Mouse (Mus musculus): Measurements from ENCODE around the gene Glo1.
A peak's percentile ranks its signal among the peaks of the same experiment; 100 is the strongest.
"Not testable (repeated sequence)": the region's sequence is repeated elsewhere in the genome, so short reads cannot be mapped to it uniquely, and the experiment has no call there.

The Glo1 gene

DNA sequence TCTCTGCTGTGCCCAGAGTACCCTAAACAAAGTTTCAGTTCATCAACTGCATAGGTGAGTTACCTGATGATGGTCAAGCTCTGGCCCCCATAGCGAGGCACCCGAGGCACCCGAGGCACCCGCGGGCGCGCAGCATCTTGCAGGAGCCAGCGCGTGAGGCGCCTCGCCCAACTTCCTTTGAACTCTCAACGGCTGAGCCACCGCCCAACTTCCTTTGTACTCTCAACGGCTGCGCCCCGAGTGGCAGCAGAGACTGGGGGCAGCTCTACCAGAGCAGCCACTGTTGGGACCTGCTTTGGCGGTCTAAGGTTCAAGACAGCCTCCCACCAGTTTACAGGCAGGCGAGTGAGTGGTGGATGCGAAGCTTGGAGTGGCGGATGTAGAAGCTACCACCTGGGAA, at the start of gene Glo1:
Gene Glo1, minus strand, starts transcription at position 153 of the 400 bp plus-strand sequence.
- DNase-seq (ENCODE audit: low spot score), result not testable (repeated sequence)

DNA sequence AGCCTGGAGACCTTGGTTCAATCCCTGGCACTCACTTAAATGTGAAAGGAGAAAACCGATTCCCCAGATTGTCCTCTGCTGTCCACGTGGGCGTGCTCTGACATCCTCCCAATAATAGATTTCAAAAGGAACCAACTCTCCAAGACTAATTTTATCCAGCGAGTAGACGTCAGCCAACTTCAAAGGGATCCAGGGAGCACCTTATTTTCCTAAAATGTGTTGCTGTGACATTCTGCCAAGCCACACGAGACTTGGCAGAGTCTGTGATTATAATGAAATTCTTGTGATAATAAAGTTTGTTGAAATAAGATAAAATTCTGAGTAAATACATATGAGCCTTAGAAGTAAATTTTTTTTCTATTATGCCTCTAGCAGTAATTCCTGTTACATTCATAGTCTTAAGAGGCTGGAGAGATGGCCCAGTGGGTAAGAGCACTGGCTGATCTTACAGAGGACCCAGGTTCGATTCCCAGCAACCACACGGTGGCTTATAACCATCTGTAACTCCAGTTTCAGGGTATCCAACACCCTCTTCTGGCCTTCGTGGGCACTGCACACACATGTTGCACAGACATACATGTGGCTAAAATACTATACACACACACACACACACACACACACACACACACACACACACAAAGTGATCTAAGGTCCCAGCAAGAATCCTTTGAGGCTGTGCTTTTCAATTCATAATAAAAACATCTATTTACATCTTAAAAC, 48.5 kb upstream of the Glo1 start:
- no peak for DNase-seq (ENCODE audit: low spot score)

DNA sequence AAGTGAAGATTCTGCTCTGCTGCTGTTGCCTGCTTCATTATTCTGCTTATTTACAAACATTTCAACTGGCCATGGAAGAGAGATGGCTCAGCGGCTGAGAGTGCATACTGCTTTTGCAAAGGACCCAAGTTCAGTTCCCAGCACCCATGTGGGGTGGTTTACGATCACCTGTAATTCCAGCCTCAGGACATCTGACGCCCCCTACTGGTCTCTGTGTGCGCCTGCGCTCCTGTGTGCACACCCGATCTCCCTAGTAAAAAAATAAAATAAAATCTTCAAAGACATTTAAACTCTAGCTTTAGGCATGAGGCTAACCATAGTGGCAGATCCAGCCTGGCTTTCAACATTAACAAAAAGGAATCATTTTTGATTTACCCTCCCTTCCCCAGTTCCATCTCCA, 46.4 kb upstream of the Glo1 start:
- no peak for DNase-seq (ENCODE audit: low spot score)

DNA sequence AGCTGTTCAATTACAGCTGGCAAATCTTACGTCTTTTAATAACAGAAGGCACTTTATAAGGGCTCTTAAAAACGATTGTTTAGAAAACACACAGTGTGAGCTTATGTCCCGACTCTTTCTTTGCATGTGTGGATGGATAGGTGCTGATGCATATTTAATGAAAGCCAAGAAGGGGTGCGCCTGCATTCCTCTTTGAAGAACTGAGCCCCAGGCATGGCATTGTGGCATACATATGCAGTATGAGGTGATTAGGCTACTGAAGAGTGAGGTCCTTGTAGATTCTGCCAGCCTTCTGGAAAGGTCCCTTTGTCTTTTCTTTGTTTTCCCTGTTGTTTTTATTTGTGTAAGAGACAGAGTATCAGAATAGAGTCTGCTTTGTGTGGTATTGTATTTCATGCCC, 45.9 kb upstream of the Glo1 start:
- DNase-seq (ENCODE audit: low spot score), result no peak

DNA sequence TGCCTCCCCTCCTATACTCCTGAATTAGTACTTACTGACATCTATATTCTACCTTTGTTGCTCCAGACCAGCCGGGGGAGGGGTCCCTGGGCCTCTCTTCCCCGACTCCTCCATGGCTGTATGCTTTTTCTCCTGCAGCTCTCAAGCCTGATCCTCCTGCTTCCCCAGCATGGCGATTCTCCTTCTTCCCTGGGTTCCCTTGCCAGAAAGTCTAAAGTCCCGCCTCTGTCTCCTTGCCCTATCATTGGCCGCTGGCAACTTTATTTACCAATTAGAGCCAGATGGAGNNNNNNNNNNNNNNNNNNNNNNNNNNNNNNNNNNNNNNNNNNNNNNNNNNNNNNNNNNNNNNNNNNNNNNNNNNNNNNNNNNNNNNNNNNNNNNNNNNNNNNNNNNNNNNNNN, 38.2 kb upstream of the Glo1 start:
- no peak for DNase-seq (ENCODE audit: low spot score)

DNA sequence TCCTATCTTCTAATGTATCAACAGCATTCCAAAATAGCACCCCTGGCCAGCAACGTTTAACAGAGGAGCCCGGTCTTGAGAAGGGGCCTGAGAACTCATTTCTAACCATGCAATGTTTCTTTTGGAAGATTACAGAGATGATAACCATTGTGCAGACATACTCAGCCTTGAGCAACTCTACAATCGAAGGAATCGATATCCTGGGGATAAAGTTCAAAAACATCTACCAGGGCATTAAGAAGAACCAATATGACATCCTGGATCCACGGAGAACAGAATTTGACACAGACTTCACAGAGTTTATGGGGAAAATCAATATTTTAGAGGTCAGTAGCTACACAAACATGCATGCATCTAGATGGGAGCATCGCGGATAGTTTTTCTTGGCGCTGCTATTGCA, 36.5 kb upstream of the Glo1 start:
- DNase-seq (ENCODE audit: low spot score), result no peak

DNA sequence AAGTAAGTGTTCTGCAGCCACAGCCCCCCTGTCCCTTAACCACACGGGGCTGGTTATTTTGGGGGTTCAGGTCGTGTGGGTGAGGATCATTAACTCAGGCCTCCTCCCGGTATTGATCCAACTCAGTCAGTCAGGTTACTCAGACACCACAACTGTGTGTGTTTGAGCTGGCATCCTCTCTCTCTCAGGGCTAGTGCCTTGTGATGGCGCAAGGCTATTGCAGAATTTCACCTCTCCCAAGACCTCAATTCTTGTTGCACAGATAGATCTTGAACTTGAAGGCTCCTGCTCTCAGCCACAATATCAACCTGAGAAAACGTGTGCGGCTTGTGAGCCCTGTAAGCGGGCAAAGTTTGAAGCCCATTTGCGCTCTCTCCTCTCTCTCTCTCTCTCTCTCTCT, 35.5 kb upstream of the Glo1 start:
- no peak for DNase-seq (ENCODE audit: low spot score)

DNA sequence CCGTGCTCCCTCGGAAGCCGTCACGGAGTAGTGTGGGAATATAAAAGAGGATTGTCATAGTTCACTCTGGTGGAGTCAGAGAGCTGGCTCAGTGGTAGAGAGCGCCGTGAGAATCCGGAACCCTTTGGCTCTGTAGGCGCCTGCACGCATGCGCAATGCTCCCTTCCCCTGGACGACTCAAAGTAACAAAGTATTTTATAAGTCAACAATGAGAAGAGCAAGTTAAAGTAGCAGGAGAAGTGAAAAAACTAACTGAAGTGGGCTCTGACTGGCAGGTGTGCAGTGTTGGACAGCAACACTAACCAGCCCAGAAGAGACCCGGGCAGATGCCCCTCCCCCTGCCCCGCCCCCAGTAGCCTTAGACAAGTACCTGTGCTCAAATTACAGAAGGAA, 31.5 kb upstream of the Glo1 start:
- peak; percentile 92 for DNase-seq (ENCODE audit: low spot score)

DNA sequence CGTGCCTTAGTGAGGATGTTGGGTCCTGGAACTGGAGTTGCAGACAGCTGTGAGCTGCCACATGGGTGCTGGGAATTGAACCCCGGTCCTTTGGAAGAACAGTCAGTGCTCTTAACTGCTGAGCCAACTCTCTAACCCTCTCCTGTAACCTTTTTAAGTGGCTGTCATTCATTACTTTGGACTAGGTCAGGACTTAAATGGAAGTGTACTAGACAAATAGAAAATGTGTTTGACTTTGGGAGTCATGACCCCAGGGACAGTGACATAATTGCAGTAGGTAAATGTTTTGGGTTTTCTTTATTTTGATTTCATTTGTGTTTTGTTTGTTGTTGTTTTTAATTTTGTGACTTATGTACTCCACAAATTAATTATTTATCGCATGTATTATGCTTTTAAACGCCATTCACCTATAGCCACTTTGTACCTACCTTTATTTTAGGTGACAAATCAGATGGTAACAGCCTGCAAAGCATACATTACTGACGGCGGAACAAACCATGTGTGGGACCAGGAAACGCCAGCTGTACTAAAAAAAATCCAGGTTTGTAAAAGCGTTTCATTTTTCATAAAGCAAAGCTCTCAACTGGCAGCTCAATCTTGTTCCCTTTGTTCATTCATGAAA, 31.0 kb upstream of the Glo1 start:
- peak; percentile 5 for DNase-seq (ENCODE audit: low spot score)

DNA sequence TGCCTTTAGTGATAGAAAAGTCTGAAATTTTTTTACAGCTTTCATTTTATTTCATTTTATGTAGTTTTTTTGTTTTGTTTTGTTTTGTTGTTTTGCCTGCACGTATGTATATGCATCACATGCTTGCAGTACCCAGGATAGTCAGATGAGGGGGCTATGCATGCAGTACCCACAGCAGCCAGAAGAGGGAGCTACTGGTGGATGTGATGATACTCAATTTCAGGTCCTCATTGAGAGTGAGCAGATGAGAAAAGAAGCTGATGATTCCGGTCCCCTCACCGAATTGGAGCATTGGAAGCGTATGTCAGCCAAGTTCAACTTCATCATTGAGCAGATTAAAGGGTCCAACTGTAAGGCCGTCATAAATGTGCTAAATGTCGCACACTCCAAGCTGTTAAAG, 26.3 kb upstream of the Glo1 start:
- no peak for DNase-seq (ENCODE audit: low spot score)

DNA sequence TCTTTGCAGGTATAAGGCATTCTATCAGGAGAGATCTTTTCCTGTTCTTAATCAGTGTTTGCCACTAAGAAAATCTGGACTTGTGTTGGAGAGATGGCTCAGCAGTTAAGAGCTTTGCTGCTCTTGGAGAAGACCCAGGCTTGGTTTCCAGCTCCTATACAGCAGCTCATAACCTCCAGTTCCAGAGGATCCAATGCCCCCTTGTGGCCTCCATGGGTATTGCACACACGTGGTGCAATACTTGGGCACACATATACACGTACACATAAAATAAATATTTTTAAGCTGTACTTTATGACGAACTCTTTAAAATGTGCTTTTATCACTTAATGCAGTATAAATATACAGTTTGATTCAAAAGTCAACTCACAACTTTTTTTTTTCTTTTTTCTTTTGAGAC, 22.1 kb upstream of the Glo1 start:
- no peak for DNase-seq (ENCODE audit: low spot score)

DNA sequence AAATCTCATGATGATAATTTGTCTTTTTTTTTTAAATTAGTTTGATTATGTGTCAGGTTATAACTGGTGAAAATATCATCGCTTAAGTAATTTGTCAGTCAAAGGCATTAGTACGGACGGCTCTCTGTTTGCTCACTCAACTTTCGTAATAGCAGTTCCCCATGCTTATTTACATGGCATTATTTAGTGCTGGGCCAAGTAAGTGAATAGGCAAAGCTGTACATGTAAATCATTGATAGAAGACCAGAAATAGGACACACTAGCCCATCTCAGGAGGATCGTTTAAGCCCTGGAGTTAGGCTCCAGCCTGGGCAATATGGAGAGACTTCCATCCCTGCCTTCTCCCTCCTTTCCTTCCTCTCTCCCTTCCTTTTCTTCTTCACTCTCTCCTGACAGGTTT, 14.2 kb upstream of the Glo1 start:
- no peak for DNase-seq (ENCODE audit: low spot score)

DNA sequence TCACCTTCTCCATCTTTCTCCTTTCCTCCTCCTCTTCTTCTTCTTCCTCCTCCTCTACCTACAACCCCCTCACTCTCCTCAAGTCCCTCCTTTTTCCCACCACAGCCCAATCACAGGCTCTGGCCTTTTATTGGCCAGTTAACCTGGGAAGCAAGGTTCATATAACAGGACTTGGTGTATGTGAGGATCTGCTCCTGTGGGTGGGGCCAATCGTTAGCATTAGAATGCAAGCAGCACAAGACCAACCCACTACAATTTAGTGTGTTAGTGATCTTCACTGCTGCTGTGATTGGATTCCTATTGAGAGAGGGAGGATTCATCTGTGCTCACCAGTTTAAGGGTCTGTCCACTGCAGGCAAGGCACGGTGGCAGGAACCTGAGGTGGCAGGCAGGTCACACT, 12.3 kb upstream of the Glo1 start:
- no peak for DNase-seq (ENCODE audit: low spot score)

DNA sequence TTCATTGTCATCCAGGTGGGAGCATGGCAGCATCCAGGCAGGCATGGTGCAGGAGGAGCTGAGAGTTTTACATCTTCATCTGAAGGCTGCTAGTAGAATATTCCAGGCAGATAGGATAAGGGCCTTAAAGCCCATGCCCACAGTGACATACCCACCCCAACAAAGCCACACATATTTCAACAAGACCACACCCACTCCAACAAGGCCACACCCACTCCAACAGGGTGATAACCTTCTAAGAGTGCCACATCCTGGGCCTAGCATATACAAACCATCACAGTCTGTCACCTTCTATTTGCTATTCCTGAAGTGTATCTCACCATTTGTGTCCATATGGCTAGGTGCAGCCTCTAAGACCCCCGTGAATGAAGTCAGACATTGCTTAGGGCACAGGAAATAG, 11.0 kb upstream of the Glo1 start:
- no peak for DNase-seq (ENCODE audit: low spot score)

DNA sequence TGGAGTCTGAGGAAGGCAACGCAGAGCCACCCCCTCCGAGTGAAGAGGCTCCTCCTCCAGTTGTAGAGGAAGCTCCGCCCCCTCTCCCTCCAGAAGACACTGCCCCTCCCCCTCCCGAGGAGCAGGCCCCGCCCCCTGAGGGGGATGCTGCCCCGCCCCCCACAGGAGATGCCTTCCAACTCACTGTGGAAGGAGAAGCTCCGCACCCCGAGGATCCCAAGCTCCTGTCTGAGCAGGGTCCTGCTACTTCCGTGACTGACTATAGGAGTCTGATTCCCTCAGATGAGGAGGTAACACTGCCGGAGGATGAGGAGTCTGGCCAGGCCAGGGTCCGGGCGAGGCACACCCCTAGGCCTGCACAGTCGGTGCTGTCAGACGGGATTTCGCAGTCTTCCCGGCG, 8.7 kb upstream of the Glo1 start:
- DNase-seq (ENCODE audit: low spot score), result no peak

DNA sequence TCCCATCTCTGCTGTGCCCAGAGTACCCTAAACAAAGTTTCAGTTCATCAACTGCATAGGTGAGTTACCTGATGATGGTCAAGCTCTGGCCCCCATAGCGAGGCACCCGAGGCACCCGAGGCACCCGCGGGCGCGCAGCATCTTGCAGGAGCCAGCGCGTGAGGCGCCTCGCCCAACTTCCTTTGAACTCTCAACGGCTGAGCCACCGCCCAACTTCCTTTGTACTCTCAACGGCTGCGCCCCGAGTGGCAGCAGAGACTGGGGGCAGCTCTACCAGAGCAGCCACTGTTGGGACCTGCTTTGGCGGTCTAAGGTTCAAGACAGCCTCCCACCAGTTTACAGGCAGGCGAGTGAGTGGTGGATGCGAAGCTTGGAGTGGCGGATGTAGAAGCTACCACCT, 2.5 kb downstream of the Glo1 start, which contains the start of gene Dnah8:
Gene Dnah8, plus strand, starts transcription at position 223 of the 400 bp plus-strand sequence.
- DNase-seq (ENCODE audit: low spot score), result not testable (repeated sequence)

DNA sequence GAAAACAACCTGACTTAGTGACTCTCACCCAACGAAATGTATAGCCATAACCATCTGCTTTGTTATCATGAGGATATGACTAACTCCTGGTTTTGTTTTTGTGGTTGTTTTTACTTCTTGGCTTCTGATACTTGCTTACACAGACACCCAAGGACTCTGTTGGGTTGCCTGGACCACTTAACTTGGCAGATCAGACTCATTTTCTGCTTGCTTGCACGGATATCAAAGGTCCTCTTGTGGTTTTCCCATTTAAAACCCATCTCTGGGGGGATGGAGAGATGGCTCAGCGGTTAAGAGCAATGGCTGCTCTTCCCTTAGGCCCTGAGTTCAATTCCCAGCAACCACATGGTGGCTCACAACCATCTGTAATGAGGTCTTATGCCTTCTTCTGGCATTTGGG, 3.5 kb downstream of the Glo1 start:
- no peak for DNase-seq (ENCODE audit: low spot score)

DNA sequence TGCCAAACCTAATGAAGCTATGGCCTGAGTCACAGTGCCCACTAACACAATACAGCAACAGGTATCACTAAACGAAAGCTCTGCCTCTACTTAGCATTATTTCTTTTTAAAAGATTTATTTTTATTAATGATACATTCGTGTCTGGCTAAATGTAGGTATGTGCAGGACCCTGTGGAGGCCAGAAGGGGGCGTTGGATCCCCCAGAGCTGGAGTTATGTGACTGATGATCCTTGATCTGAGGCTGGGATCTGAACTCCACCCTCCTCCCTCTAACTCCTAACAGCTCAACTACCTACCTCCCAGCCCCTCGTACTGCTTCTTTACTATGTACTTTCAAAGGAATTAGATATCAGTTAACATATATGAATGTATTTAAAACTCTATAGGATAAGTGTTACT, 5.2 kb downstream of the Glo1 start:
- DNase-seq (ENCODE audit: low spot score), result no peak

DNA sequence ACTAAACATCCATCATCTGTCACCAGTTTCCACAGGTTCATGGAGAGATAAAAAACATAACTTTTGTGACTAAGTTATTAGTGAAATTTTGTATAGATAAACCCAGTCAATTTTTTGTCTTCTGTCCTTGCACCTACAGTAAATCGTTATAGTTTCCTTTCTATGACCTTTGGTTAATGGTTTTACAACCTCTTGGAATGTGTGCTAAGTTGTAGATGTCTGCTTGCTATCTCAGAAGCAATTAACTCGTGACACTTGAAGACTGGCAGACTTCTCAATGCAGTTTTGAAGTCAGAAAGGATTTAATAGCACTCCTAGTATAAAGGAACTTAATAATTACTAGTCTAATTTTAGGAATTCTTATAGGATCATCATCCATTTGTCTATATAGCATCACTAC, 6.1 kb downstream of the Glo1 start:
- DNase-seq (ENCODE audit: low spot score), result no peak

DNA sequence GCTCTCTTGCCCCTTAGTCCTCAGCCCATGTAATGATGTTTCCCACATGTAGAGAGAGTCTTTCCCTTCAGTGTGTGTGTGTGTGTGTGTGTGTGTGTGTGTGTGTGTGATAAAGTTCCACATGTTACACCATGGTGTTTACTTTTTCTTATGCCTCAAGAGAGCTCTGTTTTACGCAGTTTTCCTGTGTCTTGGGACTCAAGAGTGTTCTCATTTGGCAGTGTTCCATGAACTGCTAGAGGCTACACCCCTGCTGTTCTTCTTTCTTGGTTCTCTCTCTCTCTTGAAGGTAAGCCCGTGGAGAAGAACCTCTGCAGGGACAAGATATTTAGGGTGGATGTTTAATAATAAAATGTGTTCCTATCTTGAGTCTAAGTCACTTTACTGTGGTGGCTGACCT, 7.5 kb downstream of the Glo1 start:
- DNase-seq (ENCODE audit: low spot score), result no peak

DNA sequence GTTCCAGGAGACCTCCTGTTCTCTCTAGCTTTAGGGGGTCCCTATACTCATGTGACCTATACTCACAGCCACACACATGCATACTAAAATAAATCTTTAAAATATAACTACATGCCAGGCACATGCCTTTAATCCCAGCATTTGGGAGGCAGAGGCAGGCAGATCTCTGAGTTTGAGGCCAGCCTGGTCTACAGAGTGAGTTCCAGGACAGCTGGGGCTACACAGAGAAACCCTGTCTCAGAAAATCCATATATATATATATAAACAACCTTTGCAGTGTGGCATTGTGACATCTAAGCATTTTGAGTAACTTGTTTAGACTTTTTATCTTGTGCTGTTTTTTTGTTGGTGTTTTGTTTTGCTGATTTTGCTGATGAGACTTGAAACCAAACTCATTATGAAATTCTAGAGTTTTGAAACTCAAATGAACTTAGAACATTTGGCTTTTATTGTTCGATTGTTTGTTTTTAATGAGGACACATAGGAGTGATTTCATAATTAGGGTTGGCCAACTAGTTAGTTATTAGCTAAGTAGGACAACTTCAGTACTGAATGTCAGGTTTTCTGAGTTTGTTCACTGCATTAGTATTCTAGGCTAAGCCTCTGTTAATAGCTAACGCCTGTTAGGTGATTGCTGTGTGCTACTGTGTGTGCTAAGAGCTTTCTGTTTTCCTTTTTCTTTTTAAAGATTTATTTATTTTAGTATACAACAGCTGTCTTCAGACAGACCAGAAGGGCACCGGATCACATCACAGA, 8.4 kb downstream of the Glo1 start:
- no peak for DNase-seq (ENCODE audit: low spot score)

DNA sequence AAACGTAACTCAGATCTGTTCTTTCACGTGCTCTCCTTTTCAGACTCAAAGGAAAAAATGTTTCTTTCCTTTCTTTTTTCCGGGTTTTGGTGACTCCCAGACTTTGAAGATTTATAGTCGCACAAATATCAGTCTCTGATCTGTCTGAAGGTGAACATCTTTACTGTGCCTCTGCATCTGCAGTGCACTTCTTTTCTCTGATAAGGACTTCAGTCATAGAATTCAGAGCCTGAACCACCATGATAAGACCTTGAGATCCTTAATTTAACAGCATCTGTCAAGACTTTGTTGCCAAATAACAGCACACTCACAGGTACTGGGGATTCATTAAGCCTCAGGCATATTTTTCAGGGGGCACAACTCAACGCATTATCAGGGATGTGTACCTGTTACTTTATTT, 10.5 kb downstream of the Glo1 start:
- DNase-seq (ENCODE audit: low spot score), result no peak

DNA sequence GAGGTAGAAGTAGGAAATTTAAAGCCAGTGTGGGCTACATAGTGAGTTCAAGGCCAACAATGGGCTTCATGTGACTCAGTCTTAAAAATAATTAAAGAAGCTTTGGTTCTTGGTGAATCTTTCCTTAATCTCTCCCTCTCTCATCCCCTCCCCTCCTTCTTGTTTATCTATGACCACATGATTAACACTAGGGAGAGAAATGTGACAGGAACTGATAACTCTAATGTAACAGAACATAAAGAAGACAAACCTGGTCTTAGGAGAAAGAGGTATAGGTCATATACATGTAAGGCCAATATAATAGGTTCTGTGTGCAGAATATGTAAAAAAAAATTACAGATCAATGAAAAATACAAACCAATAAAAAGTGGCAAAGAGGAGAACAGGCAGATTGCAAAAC, 13.3 kb downstream of the Glo1 start:
- DNase-seq (ENCODE audit: low spot score), result no peak

Data from lung, postnatal 25 days (tissue).